In genomic region chr14:25524111-25524495, GRCm38 (mm10) we compare ENCODE assay signal across 12 mouse cellular contexts.
DNase-seq lines count a peak whose midpoint lies in the region; ATAC-seq and TF ChIP-seq lines count a peak whose summit lies in the region.
"Had no signal": no experiment of that assay in that cellular context is flagged by ENCODE, and none has a peak within 500 bp of the region (broad histone marks: within the 10 kb centered on the region; RNA-seq: fewer than 3 reads in every experiment).

No protein-coding gene starts in this region.

- H3K4me3 ChIP-seq in kidney, postnatal 0 days (replicated peaks; ENCODE audit: low read depth, low read length), result no peak overlapping the region
- no peak overlapping the region for H3K4me3 ChIP-seq in brown adipose tissue, adult 24 weeks (ENCODE audit: insufficient read depth, low read depth, low read length)
- H3K4me3 ChIP-seq: lung, embryonic 15.5 days had no signal

- no peaks in the 10 kb centered on the region for H3K9me3 ChIP-seq in kidney, postnatal 0 days (replicated peaks; ENCODE audit: low read length)
- H3K9me3 ChIP-seq: lung, embryonic 15.5 days had no signal

- no peak for TF ChIP-seq CTCF in kidney, postnatal 0 days (IDR thresholded peaks at IDR 0.05; ENCODE audit: low read depth)

- H3K4me2 ChIP-seq in kidney, postnatal 0 days (ENCODE audit: low read length), result no peak overlapping the region
- H3K4me2 ChIP-seq: lung, embryonic 15.5 days had no signal

- DNase-seq in heart, adult 11 months, result peak; percentile 95
- no peak for DNase-seq in heart, adult 8-10 months (ENCODE audit: low spot score)
- DNase-seq in kidney, postnatal 0 days (ENCODE audit: low spot score), result no peak
- no peak for DNase-seq in kidney, adult 9 months
- peak; percentile 64 for DNase-seq in liver
- DNase-seq in embryo, embryonic 10 days (ENCODE audit: low spot score), result no peak
- no peak for DNase-seq in adrenal gland, postnatal 10 days
- DNase-seq: cerebellum, postnatal 36 days; retina, postnatal 1 day had no signal

- WGBS in kidney, postnatal 0 days, result 56% methylated on average over 9 of the region's 9 CpGs

- H3K9ac ChIP-seq in kidney, postnatal 0 days (ENCODE audit: low read depth, low read length), result no peak overlapping the region
- H3K9ac ChIP-seq: lung, embryonic 15.5 days had no signal

- ATAC-seq in kidney, postnatal 0 days (replicated peaks; ENCODE audit: low FRiP score, low read depth), result no peak

- no peaks in the 10 kb centered on the region for H3K36me3 ChIP-seq in kidney, postnatal 0 days (ENCODE audit: insufficient read depth, low read length)
- H3K36me3 ChIP-seq: G1E; lung, embryonic 15.5 days had no signal

- H3K4me1 ChIP-seq in kidney, postnatal 0 days (replicated peaks; ENCODE audit: insufficient read depth, low read length), result peaks cover 42% of the 10 kb centered on the region
- H3K4me1 ChIP-seq in brown adipose tissue, adult 24 weeks (ENCODE audit: control insufficient read depth, insufficient read depth, insufficient read length, low read length), result peaks cover 70% of the 10 kb centered on the region

- no peaks in the 10 kb centered on the region for H3K27me3 ChIP-seq in kidney, postnatal 0 days (ENCODE audit: insufficient read depth, low read length)
- H3K27me3 ChIP-seq: lung, embryonic 15.5 days had no signal

- peak overlapping the region; percentile 76 for H3K27ac ChIP-seq in kidney, postnatal 0 days
- peak overlapping the region; percentile 94 for H3K27ac ChIP-seq in brown adipose tissue, adult 24 weeks (replicated peaks; ENCODE audit: low read depth, low read length)

Comparison
In these comparisons a context has a peak if more than half of its experiments do, and no peak if none do; other contexts are left out.
1. DNase-seq: peak in heart, adult 11 months (single experiment) and liver (single experiment); none in heart, adult 8-10 months (single experiment), kidney, postnatal 0 days (single experiment), kidney, adult 9 months (single experiment), embryo, embryonic 10 days (single experiment) and adrenal gland, postnatal 10 days (single experiment).